Mouse (Mus musculus): ENCODE measurements around the gene Fiz1.
"Not testable (repeated sequence)": the region's sequence is repeated elsewhere in the genome, so short reads cannot be mapped to it uniquely, and the experiment has no call there.

Gene Fiz1

DNA sequence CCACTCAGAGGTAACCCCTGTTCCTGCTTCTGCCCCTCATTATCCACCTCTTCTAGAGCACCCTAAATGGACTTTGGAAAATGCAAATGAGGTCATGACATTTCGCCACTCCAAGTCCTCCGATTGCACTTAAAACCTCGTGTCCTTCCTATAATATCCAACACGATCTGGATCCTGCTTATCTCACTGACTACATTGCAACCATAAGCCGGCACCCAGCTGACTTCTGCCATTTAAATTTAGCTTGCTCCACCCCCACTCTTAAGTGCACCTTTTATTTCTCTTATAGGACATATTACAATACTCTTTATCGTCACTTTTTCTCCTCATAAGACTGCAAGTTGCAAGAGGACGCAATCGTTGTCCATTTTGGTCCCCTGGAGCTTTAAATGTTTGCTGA is 23.0 kb upstream of the Fiz1 start:
- no peak for DNase-seq

DNA sequence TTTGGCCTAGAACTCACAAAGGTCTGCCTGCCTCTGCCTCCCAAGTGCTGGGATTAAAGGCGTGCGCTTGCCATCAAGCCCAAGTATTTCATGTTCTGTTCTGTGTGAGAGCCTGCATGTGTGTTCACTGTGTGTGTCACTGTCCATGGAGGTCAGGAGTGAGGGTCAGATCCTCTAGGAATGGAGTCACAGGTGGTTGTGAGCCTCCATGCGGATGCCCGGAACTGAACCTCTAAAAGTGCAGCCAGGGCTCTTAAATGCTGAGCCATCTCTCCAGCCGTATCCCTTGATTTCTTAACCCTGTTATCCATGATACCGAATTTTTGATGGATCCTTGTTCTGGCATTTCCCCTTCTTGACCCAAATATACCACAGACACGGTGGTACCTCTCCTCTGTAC is 22.5 kb upstream of the Fiz1 start:
- DNase-seq: no peak

DNA sequence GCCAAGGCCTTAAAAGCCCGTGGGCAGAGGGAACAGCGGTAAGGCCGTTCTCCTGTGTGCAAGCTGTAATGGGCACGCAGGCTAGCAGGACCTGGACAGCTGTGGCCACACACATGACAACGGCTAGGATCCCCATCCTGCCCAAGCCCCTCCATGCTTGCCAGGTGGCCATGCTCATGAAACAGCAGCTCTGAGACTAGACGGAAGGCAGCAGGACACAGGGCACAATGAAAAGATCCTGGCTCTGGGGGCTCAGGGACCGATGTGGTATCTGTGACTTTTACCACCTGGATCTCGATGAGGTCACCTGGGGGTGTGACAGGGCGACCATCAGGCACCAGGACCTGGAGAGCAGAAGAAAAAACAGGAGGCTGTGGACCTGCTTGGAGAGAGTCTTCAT is 21.6 kb upstream of the Fiz1 start:
- no peak for DNase-seq

DNA sequence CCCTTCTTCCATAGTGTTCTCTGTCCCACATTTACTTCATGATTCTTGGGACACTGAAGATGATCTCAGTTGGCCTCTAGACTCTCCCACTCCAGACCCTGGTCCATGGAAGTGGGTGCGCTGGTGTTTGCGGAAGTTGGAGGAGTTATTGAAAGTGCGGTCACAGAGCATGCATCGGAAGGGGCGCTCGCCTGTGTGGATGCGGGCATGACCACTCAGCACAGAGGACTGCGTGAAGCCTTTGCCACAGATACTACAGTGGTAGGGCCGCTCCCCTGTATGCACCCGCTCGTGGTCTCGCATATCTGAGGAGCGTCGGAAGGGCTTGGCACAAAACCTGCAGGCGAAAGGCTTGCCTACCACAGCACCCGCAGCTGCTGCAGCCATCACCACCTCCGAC is 21.1 kb upstream of the Fiz1 start:
- DNase-seq: no peak

DNA sequence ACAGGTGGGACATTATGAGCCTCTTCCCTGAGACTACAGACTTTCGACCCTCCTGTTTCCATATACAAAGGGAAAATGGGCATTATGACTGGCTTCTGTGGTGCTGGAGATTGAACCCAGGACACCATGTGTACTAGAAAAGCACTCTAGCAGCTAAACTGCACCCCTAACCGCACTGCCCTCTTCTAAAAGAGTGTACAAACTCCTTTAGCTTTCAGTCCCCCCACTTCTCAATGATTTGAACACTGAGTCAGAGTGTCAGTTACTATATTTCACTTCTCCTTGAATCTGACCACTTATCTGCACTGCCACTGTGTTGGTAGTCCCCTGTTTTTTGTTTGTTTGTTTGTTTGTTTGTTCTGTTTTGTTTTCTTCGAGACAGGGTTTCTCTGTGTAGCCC is 19.3 kb upstream of the Fiz1 start, which contains the start of gene 4632433K11Rik:
4632433K11Rik (plus strand) TSS at position 301 of the 400 bp plus-strand sequence.
- no peak for DNase-seq

DNA sequence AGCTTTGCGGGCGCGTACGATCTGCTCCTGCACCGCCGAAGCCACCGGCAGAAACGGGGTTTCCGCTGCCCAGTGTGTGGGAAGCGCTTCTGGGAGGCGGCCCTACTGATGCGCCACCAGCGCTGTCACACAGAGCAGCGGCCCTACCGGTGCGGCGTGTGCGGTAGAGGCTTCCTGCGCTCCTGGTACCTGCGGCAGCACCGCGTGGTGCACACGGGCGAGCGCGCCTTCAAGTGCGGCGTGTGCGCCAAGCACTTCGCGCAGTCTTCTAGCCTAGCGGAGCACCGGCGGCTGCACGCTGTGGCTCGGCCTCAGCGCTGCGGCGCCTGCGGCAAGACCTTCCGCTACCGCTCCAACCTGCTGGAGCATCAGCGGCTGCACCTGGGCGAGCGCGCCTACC is 17.0 kb upstream of the Fiz1 start:
- no peak for DNase-seq

DNA sequence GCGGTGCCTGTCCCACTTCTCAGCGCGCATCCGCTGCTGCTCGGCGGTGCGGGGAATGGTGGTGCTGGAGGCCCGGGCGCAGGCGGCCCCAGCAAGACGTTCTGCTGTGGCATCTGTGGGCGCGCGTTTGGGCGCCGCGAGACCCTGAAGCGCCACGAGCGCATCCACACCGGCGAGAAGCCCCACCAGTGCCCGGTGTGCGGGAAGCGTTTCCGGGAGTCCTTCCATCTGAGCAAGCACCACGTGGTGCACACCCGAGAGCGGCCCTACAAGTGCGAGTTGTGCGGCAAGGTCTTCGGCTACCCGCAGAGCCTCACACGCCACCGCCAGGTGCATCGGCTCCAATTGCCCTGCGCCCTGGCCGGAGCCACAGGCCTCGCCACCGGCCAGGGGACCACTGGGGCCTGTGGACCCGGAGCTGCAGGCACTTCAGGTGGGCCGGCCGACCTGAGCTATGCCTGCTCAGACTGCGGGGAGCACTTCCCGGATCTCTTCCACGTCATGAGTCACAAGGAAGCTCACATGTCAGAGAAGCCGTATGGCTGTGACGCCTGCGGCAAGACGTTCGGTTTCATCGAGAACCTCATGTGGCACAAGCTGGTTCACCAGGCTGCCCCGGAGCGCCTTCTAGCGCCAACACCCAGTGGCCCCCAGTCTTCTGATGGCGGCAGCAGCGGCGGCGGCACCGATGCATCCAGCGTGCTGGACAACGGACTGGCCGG is 16.2 kb upstream of the Fiz1 start:
- no peak for DNase-seq

DNA sequence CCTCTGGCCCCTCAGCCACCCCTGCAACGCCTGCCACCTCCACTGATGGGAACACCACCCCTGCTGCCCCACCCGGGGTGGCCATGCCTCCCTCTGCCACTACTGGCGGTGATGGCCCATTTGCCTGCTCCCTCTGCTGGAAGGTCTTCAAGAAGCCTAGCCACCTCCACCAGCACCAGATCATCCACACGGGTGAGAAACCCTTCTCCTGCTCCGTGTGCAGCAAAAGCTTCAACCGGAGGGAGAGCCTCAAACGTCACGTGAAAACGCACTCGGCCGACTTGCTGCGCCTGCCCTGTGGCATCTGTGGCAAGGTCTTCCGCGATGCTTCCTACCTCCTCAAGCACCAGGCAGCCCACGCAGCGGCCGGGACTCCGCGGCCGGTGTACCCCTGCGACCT is 15.4 kb upstream of the Fiz1 start:
- DNase-seq: no peak

DNA sequence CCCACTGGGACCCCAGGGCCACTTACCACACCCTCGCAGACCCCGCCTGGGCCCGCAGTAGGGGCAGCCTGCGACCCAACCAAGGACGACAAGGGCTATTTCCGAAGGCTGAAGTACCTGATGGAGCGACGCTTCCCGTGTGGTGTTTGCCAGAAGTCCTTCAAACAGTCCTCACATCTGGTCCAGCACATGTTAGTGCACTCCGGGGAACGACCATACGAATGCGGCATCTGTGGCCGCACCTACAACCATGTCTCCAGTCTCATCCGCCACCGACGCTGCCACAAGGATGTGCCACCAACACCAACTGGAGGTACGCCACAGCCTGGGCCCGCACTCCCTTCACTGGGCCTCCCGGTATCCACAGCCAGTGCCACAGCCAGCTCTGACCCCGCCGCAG is 15.0 kb upstream of the Fiz1 start:
- no peak for DNase-seq

DNA sequence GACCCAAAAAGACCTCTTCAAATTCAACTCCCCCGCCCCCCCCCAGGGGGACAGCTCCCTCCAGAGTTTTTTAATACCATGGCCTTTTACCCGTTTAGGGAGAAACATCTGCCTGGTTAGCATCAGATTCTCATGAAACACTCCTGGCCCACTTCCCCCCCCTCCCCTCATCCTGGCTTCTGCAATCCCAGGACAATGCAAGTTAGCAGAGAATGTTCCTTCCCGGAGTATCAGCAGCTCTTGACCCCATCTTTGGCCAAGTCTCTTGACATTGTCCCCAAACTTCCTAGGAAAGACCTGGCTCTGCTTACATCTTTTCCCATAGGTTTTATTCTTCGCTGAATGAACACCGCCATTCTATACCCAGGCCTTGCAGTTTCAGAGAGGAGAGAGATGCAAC is 6.7 kb upstream of the Fiz1 start:
- DNase-seq: no peak

DNA sequence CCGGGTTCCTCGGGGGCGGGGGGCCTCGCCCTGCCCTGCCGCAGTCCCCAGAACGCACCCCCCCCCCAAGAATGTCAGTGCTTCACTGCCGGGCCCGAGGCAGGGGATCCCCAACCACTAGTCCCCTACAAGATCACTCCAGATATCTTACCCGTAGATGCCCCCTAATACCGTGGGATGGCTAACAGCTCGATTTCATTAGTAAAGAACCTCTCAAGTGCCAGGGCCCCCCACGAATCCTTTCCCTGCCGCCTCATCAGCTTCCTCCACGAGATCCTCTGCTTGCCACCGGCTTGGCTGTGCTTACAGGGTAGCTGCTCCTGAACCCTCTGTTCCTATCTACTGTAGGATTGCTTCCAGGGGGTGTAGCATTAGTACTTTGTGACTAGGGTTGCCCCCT is 6.2 kb upstream of the Fiz1 start:
- DNase-seq: peak; percentile 58

DNA sequence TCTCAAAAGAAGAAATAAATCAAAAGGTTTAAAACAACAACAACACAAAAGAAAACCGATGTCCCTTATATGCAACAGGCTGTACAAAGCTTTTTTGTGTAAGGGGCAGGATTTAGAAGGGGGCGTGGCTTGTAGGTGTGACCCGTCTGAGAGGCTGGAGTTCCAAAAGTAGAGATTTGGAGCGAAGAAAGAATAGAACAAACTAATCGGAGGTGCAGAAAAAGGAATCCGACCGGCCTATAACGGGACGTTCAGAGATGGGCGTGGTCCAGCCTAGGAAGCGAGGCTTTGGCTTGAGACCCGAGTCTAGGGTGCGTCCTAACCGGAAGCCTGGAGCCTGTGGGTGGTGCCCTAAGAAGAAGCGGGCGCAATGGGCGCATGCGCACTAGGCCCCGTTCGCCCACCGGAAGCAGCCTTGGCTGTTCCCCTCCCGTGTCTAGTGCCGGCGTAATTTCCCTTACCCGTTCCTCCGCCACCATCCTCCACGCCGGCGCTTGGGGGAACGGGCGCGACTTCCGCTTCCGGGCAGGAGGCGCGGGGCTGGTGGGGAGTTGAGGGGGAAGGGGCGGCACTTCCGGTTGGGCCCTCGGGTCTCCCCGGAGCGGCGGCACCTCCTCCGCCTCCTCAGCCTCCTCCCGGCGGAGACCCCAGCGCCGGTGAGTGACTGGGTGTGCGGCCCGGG is 5.6 kb upstream of the Fiz1 start, which contains the start of the genes Zfp865 and Ccdc106:
Zfp865 (plus strand) TSS at position 377 of the 682 bp plus-strand sequence.
Ccdc106 (plus strand) TSS at position 554 of the 682 bp plus-strand sequence.
- peak; percentile 97 for DNase-seq

DNA sequence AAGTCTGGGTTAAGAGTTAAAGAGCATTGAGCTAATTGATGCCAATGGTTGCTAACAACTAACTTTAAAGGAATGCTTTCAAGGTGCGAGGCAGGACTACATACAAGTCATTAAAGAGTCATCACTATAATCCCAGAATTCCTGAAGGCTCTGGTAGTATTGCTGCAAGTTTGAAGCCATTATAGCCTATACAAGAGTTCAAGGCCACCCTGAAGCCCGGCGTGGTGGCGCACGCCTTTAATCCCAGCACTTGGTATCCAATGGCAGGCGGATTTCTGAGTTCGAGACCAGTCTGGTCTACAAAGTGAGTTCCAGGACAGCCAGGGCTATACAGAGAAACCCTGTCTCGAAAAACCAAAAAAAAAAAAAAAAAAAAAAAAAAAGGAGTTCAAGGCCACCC is 5.1 kb upstream of the Fiz1 start:
- DNase-seq: not testable (repeated sequence)

DNA sequence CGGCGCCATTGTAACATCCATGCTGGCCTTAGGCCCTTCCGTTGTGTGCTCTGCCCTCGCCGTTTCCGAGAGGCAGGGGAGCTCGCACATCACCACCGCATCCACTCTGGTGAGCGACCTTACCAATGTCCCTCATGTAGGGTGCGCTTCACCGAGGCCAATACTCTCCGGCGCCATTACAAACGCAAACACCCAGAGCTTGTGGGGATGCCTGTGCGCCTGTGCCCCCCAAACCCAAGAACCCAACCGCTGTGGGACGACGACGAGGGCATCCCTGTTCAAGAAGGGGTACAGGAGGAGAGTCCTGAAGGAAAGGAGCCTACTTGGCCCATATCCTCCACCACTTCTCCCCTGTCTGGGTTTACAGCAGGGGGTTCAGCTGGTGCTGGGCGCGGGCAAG is 3.4 kb upstream of the Fiz1 start:
- DNase-seq: no peak

DNA sequence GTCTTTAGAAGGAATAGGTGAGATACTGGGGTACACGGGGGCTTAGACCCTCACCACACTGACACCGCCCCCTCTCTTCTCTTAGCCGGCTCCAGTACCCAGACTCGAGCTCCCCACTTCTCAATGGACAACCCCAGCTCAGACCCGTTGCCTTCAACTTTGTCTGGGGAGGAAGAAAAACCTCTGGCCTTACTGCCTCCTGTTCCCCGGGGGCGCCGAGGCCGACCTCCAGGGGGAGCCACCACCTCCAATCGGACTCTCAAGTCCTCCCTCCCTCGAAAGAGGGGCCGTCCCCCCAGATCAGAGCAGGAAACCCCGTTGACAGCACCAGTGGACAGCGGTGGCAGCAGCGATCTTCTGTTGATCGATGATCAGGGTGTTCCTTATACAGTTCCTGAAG is 2.9 kb upstream of the Fiz1 start:
- DNase-seq: no peak

DNA sequence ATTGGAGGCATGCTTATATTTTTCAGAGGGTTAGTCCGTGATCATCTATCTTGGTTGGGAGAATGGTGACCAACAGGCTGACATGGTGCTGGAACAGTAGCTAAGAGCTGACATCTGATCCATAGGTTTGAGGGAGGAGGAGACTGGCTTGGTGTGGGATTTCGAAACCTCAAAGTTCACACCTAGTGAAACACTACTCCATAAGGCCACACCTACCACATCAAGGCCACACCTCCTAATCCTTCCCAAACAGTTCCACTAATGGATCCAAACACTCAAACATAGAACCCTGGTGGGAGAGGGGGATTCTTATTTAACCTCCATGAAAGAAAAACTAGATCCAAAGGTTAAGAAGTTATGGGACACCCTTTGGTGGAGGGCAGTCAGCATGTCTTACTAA is 2.4 kb upstream of the Fiz1 start:
- no peak for DNase-seq

DNA sequence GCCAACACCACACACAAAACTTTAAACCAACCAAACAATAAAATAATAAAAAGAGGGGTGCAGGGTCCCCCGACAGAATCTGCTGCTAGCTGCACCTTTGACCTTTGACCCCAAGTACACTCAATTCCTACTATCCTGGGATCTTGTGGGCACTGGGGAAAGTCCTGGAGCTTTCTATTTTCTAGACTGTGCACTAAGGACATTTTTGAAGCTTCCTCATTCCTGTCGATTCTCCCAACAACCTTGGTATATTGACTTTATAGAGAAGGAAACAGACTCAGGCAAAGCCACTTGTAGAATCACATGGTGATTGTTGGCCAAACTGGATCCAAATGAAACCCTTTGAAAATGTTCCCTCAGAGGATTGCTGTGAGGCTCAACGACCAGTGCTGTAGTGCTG is 1.6 kb upstream of the Fiz1 start:
- no peak for DNase-seq

DNA sequence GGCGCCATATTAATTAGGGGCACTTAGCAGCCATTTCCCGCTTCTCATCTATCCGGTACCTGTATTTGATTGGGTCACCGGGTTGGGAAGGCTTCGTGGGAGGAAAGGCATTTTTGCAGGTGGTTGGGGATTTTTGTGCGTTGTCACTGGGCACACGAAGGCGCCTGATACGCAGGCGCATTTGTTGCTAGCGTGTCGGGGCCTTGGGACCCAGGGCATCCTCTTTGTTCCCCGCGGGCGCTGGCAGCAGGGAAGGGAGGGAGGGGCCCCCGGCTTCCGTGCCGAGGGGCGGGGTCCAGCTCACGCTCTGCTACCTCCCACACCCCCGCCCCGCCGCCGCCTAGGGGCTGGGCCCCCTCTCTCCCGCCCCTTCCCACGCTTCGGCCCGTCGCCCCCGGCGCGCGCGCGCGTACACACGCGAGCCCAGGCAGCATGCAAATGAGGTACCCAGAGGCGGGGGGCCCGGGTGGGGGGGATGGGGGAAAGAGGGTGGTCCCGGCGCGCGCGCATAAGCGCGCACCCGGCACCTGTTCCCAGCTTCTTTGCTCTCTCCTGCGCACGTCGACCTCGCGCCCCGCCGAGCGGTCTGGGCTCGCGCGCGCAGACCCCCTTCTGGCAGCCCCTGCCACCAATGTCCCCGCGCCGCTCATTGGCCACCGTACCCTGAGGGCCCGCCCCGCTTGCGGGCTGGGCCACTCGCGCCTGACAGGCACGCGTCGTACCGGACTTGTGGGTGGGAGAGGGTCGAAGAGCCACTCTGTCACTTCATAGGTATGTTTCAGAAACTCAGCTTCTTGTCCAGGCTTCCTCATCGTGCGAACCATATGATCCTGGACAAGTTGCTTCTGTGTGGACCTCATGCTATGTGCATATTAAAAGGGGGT is 863 bp upstream of the Fiz1 start, which contains the start of gene Gm44973:
Gm44973 (plus strand) TSS at position 379 of the 884 bp plus-strand sequence.
- peak; percentile 88 for DNase-seq

DNA sequence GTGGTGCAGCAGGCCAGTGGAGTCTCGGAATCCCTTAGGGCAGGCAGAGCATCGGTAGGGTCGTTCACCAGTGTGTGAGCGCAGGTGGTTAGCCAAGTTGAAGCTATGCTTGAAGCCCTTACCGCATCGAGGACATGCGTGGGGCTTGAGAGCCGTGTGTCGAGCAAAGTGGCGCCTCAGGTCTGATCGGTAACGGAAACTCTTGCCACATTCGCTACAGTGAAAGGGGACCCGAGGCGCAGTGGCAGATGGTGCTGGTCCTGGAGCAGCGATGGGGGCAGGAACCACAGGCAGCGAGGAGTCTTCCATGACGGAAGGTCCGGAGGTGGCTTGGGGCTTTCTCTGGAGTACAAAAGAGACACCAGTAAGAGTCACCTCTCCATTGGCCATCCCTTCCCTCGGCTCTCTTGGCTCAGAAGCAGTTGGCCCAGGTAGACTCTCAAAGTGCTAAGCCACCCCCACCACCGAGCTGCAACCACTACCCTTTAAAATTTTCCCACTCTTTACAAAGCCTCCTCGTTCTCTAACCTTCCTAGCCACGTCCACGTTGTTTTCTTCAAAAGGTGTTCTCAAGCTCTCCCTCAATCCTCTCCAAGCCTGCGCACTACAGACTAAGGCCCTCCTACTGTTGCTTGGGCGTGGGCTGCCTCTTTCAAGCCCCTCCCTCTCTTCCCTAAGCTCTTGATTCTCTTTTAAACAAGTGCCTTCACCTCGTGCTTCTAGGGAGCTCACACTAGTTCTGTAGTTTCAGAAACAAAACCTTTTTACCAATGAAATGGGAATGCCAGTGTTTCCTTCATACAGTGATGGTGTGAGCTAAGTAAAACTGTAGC is 1.6 kb downstream of the Fiz1 start:
- no peak for DNase-seq

DNA sequence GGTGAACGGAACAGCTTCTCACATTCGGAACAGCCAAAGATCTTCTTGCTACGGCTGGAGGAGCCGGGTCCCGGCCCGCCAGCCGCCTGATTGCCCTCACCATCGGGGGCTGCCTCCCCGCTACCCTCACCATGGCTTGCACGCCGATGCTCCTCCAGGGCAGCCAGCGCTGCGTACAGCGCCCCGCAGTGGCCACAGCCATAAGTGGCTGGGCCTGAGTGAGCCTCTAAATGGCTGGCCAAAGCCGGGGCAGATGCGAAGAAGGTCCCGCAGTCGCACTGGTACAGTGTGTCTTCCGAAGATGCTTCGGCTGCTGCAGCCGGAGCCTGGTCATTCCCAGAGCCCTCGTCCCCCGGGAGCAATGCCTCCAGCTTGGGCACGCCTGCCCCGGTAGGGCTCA is 6.3 kb downstream of the Fiz1 start:
- no peak for DNase-seq

DNA sequence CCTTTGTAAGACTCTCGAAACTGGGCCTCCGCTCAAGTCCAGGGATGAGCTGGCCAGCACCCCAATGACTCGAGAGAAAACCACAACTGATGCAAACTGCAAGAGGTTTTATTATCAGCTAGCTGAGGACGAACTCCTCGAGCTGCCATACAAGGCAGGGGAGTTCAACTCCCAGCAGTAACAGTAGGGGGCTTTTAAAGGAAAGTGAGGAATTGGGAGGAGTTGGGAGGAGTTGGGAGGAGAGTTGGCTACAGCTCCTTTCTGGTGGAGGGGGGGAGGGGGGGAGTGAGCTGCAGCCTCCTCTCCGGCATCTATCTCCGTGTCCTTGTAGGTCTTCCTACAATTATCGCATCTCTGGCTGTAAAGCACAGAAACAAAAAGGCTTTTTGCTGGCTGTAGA is 11.6 kb downstream of the Fiz1 start:
- not testable (repeated sequence) for DNase-seq

DNA sequence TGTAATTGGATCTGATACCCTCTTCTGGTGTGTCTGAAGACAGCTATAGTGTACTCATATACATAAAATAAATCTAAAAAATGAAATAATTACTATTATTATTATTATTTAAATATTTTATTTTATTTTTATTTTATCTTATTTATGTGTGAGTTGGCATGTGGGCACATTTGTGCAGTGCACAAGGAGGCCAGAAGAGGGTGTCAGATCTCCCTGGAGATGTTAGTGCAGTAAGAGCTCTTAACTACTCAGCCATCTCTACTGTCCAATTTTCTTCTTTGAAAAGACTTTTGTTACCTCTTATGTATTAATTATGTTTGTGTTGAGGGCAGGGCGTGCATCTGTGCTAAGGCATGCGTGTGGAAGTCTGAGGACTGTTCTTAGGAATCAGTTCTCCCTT is 14.6 kb downstream of the Fiz1 start:
- DNase-seq: no peak

DNA sequence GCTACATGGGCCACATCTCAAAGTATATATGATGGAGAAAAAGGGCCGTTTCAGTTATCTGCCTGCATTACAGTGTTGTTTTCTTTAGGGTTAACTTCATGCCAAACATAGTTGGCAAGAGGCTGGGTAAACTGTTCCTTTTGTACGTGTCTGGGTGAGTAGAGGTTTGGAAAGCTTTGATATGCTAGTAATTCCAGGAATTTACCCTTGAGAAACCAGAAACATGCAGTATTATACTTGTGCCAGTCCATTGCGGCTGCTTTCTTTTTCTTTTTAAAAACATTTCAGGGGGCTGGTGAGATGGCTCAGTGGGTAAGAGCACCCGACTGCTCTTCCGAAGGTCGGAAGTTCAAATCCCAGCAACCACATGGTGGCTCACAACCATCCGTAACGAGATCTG is 17.6 kb downstream of the Fiz1 start:
- DNase-seq: no peak

Data from cerebellum, adult 8-10 months (tissue).